Mouse (Mus musculus): ENCODE results near the gene Hdac10. TPM values are rescaled to one million over a fixed set of nuclear protein-coding genes. Genes with fewer than 3 reads are reported as not detected.

Gene Hdac10
- polyA plus RNA-seq, 1 experiment, result 31.3 TPM

GRCm38 (mm10) chr15:89106073-89106472, 22.4 kb downstream of the Hdac10 start:
- no peak overlapping the region for H3K27ac ChIP-seq (ENCODE audit: insufficient read depth, low read length)
- no peaks in the 10 kb centered on the region for H3K4me1 ChIP-seq (ENCODE audit: control insufficient read depth, insufficient read depth, low read length)
- no peak for TF ChIP-seq POLR2A (IDR thresholded peaks at IDR 0.05; ENCODE audit: extremely low read depth, insufficient read depth, low read length)
- TF ChIP-seq CTCF (IDR thresholded peaks at IDR 0.05; ENCODE audit: extremely low read depth, insufficient read depth, low read length), result no peak
- no peak overlapping the region for H3K4me3 ChIP-seq (ENCODE audit: insufficient read depth, low read length)

- Histone ChIP-seq H3K4me3 (ENCODE audit: insufficient read depth, low read length) (no peak overlapping the region), H3K27ac (ENCODE audit: insufficient read depth, low read length) (no peak overlapping the region), H3K4me1 (ENCODE audit: control insufficient read depth, insufficient read depth, low read length) (no peaks in the 10 kb centered on the region)
- TF ChIP-seq POLR2A (IDR thresholded peaks at IDR 0.05; ENCODE audit: extremely low read depth, insufficient read depth, low read length), result no peak
- TF ChIP-seq CTCF (IDR thresholded peaks at IDR 0.05; ENCODE audit: extremely low read depth, insufficient read depth, low read length), result no peak
Measured at GRCm38 (mm10) chr15:89104425-89104824, 24.1 kb downstream of the Hdac10 start.

- no peak overlapping the region for H3K4me3 ChIP-seq (ENCODE audit: insufficient read depth, low read length)
- no peak for TF ChIP-seq POLR2A (IDR thresholded peaks at IDR 0.05; ENCODE audit: extremely low read depth, insufficient read depth, low read length)
- no peak for TF ChIP-seq CTCF (IDR thresholded peaks at IDR 0.05; ENCODE audit: extremely low read depth, insufficient read depth, low read length)
- no peak overlapping the region for H3K27ac ChIP-seq (ENCODE audit: insufficient read depth, low read length)
- H3K4me1 ChIP-seq (ENCODE audit: control insufficient read depth, insufficient read depth, low read length), result no peaks in the 10 kb centered on the region
Measured at GRCm38 (mm10) chr15:89103921-89104320, 24.6 kb downstream of the Hdac10 start.

GRCm38 (mm10) chr15:89102646-89103045, 25.9 kb downstream of the Hdac10 start:
- Histone ChIP-seq H3K4me3 (ENCODE audit: insufficient read depth, low read length) (no peak overlapping the region), H3K27ac (ENCODE audit: insufficient read depth, low read length) (no peak overlapping the region)

GRCm38 (mm10) chr15:89100823-89101222, 27.7 kb downstream of the Hdac10 start:
- H3K4me3 ChIP-seq (ENCODE audit: insufficient read depth, low read length), result no peak overlapping the region
- TF ChIP-seq CTCF (IDR thresholded peaks at IDR 0.05; ENCODE audit: extremely low read depth, insufficient read depth, low read length) (no peak), POLR2A (IDR thresholded peaks at IDR 0.05; ENCODE audit: extremely low read depth, insufficient read depth, low read length) (0 out of 2 replicates have a peak, but pooled peaks have one; percentile 6)
- H3K27ac ChIP-seq (ENCODE audit: insufficient read depth, low read length), result no peak overlapping the region
- H3K4me1 ChIP-seq (ENCODE audit: control insufficient read depth, insufficient read depth, low read length), result no peaks in the 10 kb centered on the region

More at GRCm38 (mm10) chr15:89102646-89103045, 25.9 kb downstream of the Hdac10 start:
- no peaks in the 10 kb centered on the region for H3K4me1 ChIP-seq (ENCODE audit: control insufficient read depth, insufficient read depth, low read length)
- no peak for TF ChIP-seq CTCF (IDR thresholded peaks at IDR 0.05; ENCODE audit: extremely low read depth, insufficient read depth, low read length)
- no peak for TF ChIP-seq POLR2A (IDR thresholded peaks at IDR 0.05; ENCODE audit: extremely low read depth, insufficient read depth, low read length)

- TF ChIP-seq POLR2A (IDR thresholded peaks at IDR 0.05; ENCODE audit: extremely low read depth, insufficient read depth, low read length), result no peak
- TF ChIP-seq CTCF (IDR thresholded peaks at IDR 0.05; ENCODE audit: extremely low read depth, insufficient read depth, low read length), result no peak
- H3K4me1 ChIP-seq (ENCODE audit: control insufficient read depth, insufficient read depth, low read length), result no peaks in the 10 kb centered on the region
- no peak overlapping the region for H3K4me3 ChIP-seq (ENCODE audit: insufficient read depth, low read length)
- no peak overlapping the region for H3K27ac ChIP-seq (ENCODE audit: insufficient read depth, low read length)
Measured at GRCm38 (mm10) chr15:89098616-89099015, 29.9 kb downstream of the Hdac10 start.

GRCm38 (mm10) chr15:89097450-89097849, 31.1 kb downstream of the Hdac10 start:
- Histone ChIP-seq H3K27ac (ENCODE audit: insufficient read depth, low read length) (no peak overlapping the region), H3K4me3 (ENCODE audit: insufficient read depth, low read length) (no peak overlapping the region), H3K4me1 (ENCODE audit: control insufficient read depth, insufficient read depth, low read length) (no peaks in the 10 kb centered on the region)
- TF ChIP-seq POLR2A (IDR thresholded peaks at IDR 0.05; ENCODE audit: extremely low read depth, insufficient read depth, low read length) (no peak), CTCF (IDR thresholded peaks at IDR 0.05; ENCODE audit: extremely low read depth, insufficient read depth, low read length) (no peak)

GRCm38 (mm10) chr15:89092181-89092580, 36.3 kb downstream of the Hdac10 start:
- Histone ChIP-seq H3K27ac (ENCODE audit: insufficient read depth, low read length) (no peak overlapping the region), H3K4me1 (ENCODE audit: control insufficient read depth, insufficient read depth, low read length) (peaks cover 2% of the 10 kb centered on the region), H3K4me3 (ENCODE audit: insufficient read depth, low read length) (no peak overlapping the region)
- TF ChIP-seq CTCF (IDR thresholded peaks at IDR 0.05; ENCODE audit: extremely low read depth, insufficient read depth, low read length) (no peak), POLR2A (IDR thresholded peaks at IDR 0.05; ENCODE audit: extremely low read depth, insufficient read depth, low read length) (no peak)

- Histone ChIP-seq H3K27ac (ENCODE audit: insufficient read depth, low read length) (no peak overlapping the region), H3K4me1 (ENCODE audit: control insufficient read depth, insufficient read depth, low read length) (peaks cover 2% of the 10 kb centered on the region), H3K4me3 (ENCODE audit: insufficient read depth, low read length) (no peak overlapping the region)
- no peak for TF ChIP-seq CTCF (IDR thresholded peaks at IDR 0.05; ENCODE audit: extremely low read depth, insufficient read depth, low read length)
Measured at GRCm38 (mm10) chr15:89090662-89091061, 37.8 kb downstream of the Hdac10 start.

GRCm38 (mm10) chr15:89089248-89090051, 39.0 kb downstream of the Hdac10 start:
- Histone ChIP-seq H3K4me1 (ENCODE audit: control insufficient read depth, insufficient read depth, low read length) (peaks cover 2% of the 10 kb centered on the region), H3K27ac (ENCODE audit: insufficient read depth, low read length) (peak overlapping the region; percentile 83), H3K4me3 (ENCODE audit: insufficient read depth, low read length) (peak overlapping the region; percentile 50)
- TF ChIP-seq CTCF (IDR thresholded peaks at IDR 0.05; ENCODE audit: extremely low read depth, insufficient read depth, low read length) (no peak), POLR2A (IDR thresholded peaks at IDR 0.05; ENCODE audit: extremely low read depth, insufficient read depth, low read length) (no peak)

Measured in cortical plate, adult 2 months (tissue).